In the genomic region with DNA sequence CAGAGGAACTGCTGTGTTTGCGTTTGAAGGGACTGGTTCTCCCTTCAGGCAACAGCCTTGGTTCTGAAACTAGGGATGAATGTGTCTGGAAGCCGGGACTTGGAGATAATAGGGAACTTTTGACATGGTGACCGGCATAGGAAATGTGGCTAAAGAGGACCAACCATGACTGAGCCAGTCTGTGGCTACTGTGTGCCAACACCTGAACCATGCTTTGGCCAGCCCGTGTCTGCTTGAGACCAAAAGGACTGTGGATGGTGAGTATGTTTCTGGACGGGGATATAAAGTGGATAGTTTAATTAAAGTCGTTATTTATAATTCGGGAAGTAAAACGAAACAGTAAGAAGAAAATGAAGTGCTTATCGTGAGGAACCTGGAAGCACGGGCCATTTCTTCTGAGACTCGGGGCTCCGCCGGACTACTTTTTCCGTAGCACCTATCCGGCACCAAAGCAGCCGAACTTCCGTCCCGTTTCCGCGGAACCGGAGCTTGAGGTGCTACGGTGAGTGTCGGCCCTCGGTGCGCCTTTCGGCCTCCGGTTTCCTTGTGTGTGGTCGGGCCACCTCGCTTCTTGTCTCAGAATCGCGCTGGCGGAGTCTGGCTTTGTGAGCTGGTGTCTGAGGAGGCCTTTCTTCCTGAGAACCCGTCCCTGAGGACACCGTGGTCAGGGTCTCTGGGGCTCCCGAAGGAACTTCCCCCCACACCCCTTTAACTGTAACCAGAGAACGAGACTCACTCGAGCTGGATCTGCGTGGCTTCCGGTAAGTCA, we compare ENCODE assay signal across 8 mouse cellular contexts. TPM values are rescaled to one million over a fixed set of nuclear protein-coding genes. Genes with fewer than 3 reads are reported as not detected.
A peak's percentile ranks its signal among the peaks of the same experiment; 100 is the strongest.
DNase-seq lines count a peak whose midpoint lies in the region; ATAC-seq and TF ChIP-seq lines count a peak whose summit lies in the region.

A gene (plus strand): TSS at position 462 of the 769 bp plus-strand sequence.

- peak; percentile 91 for DNase-seq in A20 (ENCODE audit: low read depth, low spot score)
- peak; percentile 50 to 72 for DNase-seq in heart, adult 9 months (ENCODE audit: low spot score in 2 of 2)
- peak; percentile 79 for DNase-seq in liver
- peak; percentile 87 for DNase-seq in splenic B cell, adult 2 months (ENCODE audit: low read depth, low spot score)

- ATAC-seq in kidney, embryonic 14.5 days (ENCODE audit: low FRiP score, low TSS enrichment), result peak; percentile 68; the same call in 1 of the 2 replicates
- peak; percentile 93 for ATAC-seq in monocyte, adult 5-6 weeks (replicated peaks; ENCODE audit: insufficient number of reproducible peaks, low FRiP score, low TSS enrichment, poor library complexity, severe bottlenecking)

- peak within 1 kb of the TSS; percentile 66 for H3K27ac ChIP-seq in bone marrow macrophage, adult 2 months (ENCODE audit: insufficient read depth, low read depth, low read length)
- H3K27ac ChIP-seq in embryonic fibroblast, embryonic 13.5 days (ENCODE audit: insufficient read depth, low read length), result peak within 1 kb of the TSS; percentile 59; the same call in 1 of the 2 replicates
- peak within 1 kb of the TSS; percentile 59; the same call in 1 of the 2 replicates for H3K27ac ChIP-seq in kidney, embryonic 14.5 days (ENCODE audit: low read depth, low read length)

- peak within 1 kb of the TSS; percentile 61 for H3K4me2 ChIP-seq in kidney, embryonic 14.5 days (replicated peaks; ENCODE audit: low read depth, low read length)

- peaks cover 18% of the 10 kb centered on the region for H3K36me3 ChIP-seq in kidney, embryonic 14.5 days (ENCODE audit: control insufficient read depth, insufficient read depth, low read length)
- no peaks in the 10 kb centered on the region; the same call in 1 of the 2 replicates for H3K36me3 ChIP-seq in splenic B cell, adult 2 months (ENCODE audit: control insufficient read depth, insufficient read depth, low read length, poor library complexity, severe bottlenecking)

- TF ChIP-seq POLR2A in bone marrow macrophage, adult 2 months (IDR thresholded peaks at IDR 0.05; ENCODE audit: borderline replicate concordance, low read depth, low read length), result no peak
- peak; percentile 85 for TF ChIP-seq POLR2A in embryonic fibroblast, embryonic 13.5 days (IDR thresholded peaks at IDR 0.05; ENCODE audit: low read depth, low read length)

- H3K9ac ChIP-seq in kidney, embryonic 14.5 days (ENCODE audit: low read depth, low read length), result peak within 1 kb of the TSS; percentile 83

- no peaks in the 10 kb centered on the region for H3K9me3 ChIP-seq in kidney, embryonic 14.5 days (ENCODE audit: control insufficient read depth, low read length)

- no peaks in the 10 kb centered on the region for H3K27me3 ChIP-seq in kidney, embryonic 14.5 days (ENCODE audit: control insufficient read depth, insufficient read depth, low read length)
- H3K27me3 ChIP-seq in splenic B cell, adult 2 months (ENCODE audit: control insufficient read depth, insufficient read depth, low read length, poor library complexity, severe bottlenecking), result no peaks in the 10 kb centered on the region

- WGBS in kidney, embryonic 14.5 days, result 5% methylated on average over 39 of the region's 39 CpGs

- TF ChIP-seq CTCF in bone marrow macrophage, adult 2 months (IDR thresholded peaks at IDR 0.05; ENCODE audit: low read depth, low read length), result no peak
- no peak for TF ChIP-seq CTCF in embryonic fibroblast, embryonic 13.5 days (IDR thresholded peaks at IDR 0.05; ENCODE audit: borderline replicate concordance, insufficient read depth, low read length)

- H3K4me1 ChIP-seq in bone marrow macrophage, adult 2 months (ENCODE audit: control insufficient read depth, insufficient read depth, low read length), result peaks cover 10% of the 10 kb centered on the region
- no peaks in the 10 kb centered on the region for H3K4me1 ChIP-seq in embryonic fibroblast, embryonic 13.5 days (ENCODE audit: control insufficient read depth, insufficient read depth, low read length)
- no peaks in the 10 kb centered on the region for H3K4me1 ChIP-seq in kidney, embryonic 14.5 days (ENCODE audit: control insufficient read depth, insufficient read depth, low read length)

- peak within 1 kb of the TSS; percentile 93 for H3K4me3 ChIP-seq in bone marrow macrophage, adult 2 months (ENCODE audit: insufficient read depth, low read length)
- peak within 1 kb of the TSS; percentile 96 for H3K4me3 ChIP-seq in embryonic fibroblast, embryonic 13.5 days (ENCODE audit: insufficient read depth, low read length)
- peak within 1 kb of the TSS; percentile 87 for H3K4me3 ChIP-seq in kidney, embryonic 14.5 days (ENCODE audit: low read length)

RNA-seq across cellular contexts. Expression of the gene that starts here (rescaled TPM):
- 13.5 and 14.0 TPM in 2 replicates for polyA plus RNA-seq in bone marrow macrophage, adult 2 months (2012; ENCODE audit: insufficient read depth, insufficient read length, missing spikeins)
- 13.3 and 14.1 TPM in 2 replicates for polyA plus RNA-seq in embryonic fibroblast, embryonic 13.5 days (2011; ENCODE audit: insufficient read length, low read depth, missing spikeins)
- polyA plus RNA-seq in kidney, embryonic 14.5 days (2014; fragmentation: Nextera tagmentation; extraction: Ambion mirVana), result 34.0 and 45.2 TPM in 2 replicates
- 7.2 to 15.5 TPM (median 14.9 TPM) in 3 replicates for total RNA-seq in monocyte, adult 5-6 weeks (2017)

Comparison
In these comparisons a context has a peak if more than half of its experiments do, and no peak if none do; other contexts are left out.
1. Peak in every context shown above with its lines: DNase-seq, ATAC-seq, H3K4me3 ChIP-seq and H3K27ac ChIP-seq.